Mouse (Mus musculus): ENCODE data around the gene Mcm10. TPM values are rescaled to one million over a fixed set of nuclear protein-coding genes. Genes with fewer than 3 reads are reported as not detected.

Mcm10 gene
- total and polyA plus RNA-seq, 3 experiments, result 102 to 214 (median 107) TPM

GRCm38 (mm10) chr2:5035241-5035640, 22.6 kb upstream of the Mcm10 start:
- H3K27me3 ChIP-seq (ENCODE audit: control insufficient read depth in 1 of 2, insufficient read depth in 2 of 2, low read length in 2 of 2), result no peaks in the 10 kb centered on the region
- peaks cover 8 to 12% of the 10 kb centered on the region in 2 experiments for H3K4me1 ChIP-seq (ENCODE audit: control insufficient read depth in 1 of 2, insufficient read depth in 2 of 2, low read length in 2 of 2)
- peaks cover 7 to 12% of the 10 kb centered on the region in 2 experiments for H3K36me3 ChIP-seq (ENCODE audit: control insufficient read depth in 1 of 2, insufficient read depth in 2 of 2, low read length in 2 of 2)
- DNase-seq (ENCODE audit: low read depth, low spot score), result no peak
- H3K9me3 ChIP-seq (replicated peaks; ENCODE audit: insufficient read depth, low read length), result no peaks in the 10 kb centered on the region
- H3K4me3 ChIP-seq (ENCODE audit: control insufficient read depth in 1 of 2, insufficient read depth in 1 of 2, low read depth in 2 of 2, low read length in 2 of 2), result no peak overlapping the region
- TF ChIP-seq MYB (IDR thresholded peaks at IDR 0.05; ENCODE audit: low read depth, low read length), result no peak
- TF ChIP-seq MAZ (IDR thresholded peaks at IDR 0.05; ENCODE audit: low read depth, low read length), result no peak
- no peak for TF ChIP-seq ZNF384 (IDR thresholded peaks at IDR 0.05; ENCODE audit: low read depth, low read length)
- TF ChIP-seq UBTF (IDR thresholded peaks at IDR 0.05; ENCODE audit: borderline replicate concordance, insufficient read depth, low read depth, low read length), result no peak
- no peak for TF ChIP-seq E2F4 (IDR thresholded peaks at IDR 0.05; ENCODE audit: borderline replicate concordance, low read depth, low read length)
- TF ChIP-seq MXI1 (IDR thresholded peaks at IDR 0.05; ENCODE audit: low read depth, low read length), result no peak
- TF ChIP-seq EP300 (IDR thresholded peaks at IDR 0.05; ENCODE audit: low read depth in 1 of 2, low read length in 2 of 2), result no peak
- TF ChIP-seq SMC3 (IDR thresholded peaks at IDR 0.05; ENCODE audit: low read depth, low read length), result no peak
- TF ChIP-seq KAT2A (conservative IDR thresholded peaks at IDR 0.05; ENCODE audit: low read depth, low read length), result no peak
- TF ChIP-seq USF2 (IDR thresholded peaks at IDR 0.05; ENCODE audit: borderline replicate concordance in 1 of 2, insufficient read depth in 1 of 2, low read depth in 1 of 2, low read length in 2 of 2), result no peak
- TF ChIP-seq MAFK (IDR thresholded peaks at IDR 0.05; ENCODE audit: borderline replicate concordance, low read depth, low read length), result no peak
- H3K27ac ChIP-seq (ENCODE audit: control insufficient read depth, low read depth, low read length), result no peak overlapping the region
- H3K9ac ChIP-seq (ENCODE audit: control insufficient read depth, low read depth, low read length, poor library complexity, severe bottlenecking), result no peak overlapping the region
- no peaks in the 10 kb centered on the region for H3K79me2 ChIP-seq (ENCODE audit: control insufficient read depth, insufficient read depth, low read length, poor library complexity)

- peaks cover 7 to 8% of the 10 kb centered on the region in 2 experiments for H3K4me1 ChIP-seq (ENCODE audit: control insufficient read depth in 1 of 2, insufficient read depth in 2 of 2, low read length in 2 of 2)
- no peaks in the 10 kb centered on the region for H3K27me3 ChIP-seq (ENCODE audit: control insufficient read depth in 1 of 2, insufficient read depth in 2 of 2, low read length in 2 of 2)
- no peak overlapping the region for H3K27ac ChIP-seq (ENCODE audit: control insufficient read depth, low read depth, low read length)
- DNase-seq (ENCODE audit: low read depth, low spot score), result no peak
- H3K9ac ChIP-seq (ENCODE audit: control insufficient read depth, low read depth, low read length, poor library complexity, severe bottlenecking), result no peak overlapping the region
- peaks cover 7 to 8% of the 10 kb centered on the region in 2 experiments for H3K36me3 ChIP-seq (ENCODE audit: control insufficient read depth in 1 of 2, insufficient read depth in 2 of 2, low read length in 2 of 2)
- H3K9me3 ChIP-seq (replicated peaks; ENCODE audit: insufficient read depth, low read length), result no peaks in the 10 kb centered on the region
- TF ChIP-seq BHLHE40 (IDR thresholded peaks at IDR 0.05; ENCODE audit: borderline replicate concordance, low read depth, low read length), result no peak
- no peak for TF ChIP-seq MYC (IDR thresholded peaks at IDR 0.05; ENCODE audit: low read depth, low read length)
- no peaks in the 10 kb centered on the region for H3K79me2 ChIP-seq (ENCODE audit: control insufficient read depth, insufficient read depth, low read length, poor library complexity)
- H3K4me3 ChIP-seq (ENCODE audit: control insufficient read depth in 1 of 2, insufficient read depth in 1 of 2, low read depth in 2 of 2, low read length in 2 of 2), result no peak overlapping the region
Observed at GRCm38 (mm10) chr2:5034801-5035200, 22.2 kb upstream of the Mcm10 start.

All from MEL (cell line).